Mouse (Mus musculus) myocyte (in vitro differentiated cells): Measurements from ENCODE around the gene Gm44790.

Experiments used
- E2F4 ChIP-seq: IDR thresholded peaks from one replicate; pipeline ENCODE4 v1.6.1; 2011; ENCODE audit warnings: mild to moderate bottlenecking, control low read depth, moderate library complexity; ENCODE audit not compliant: insufficient read depth
- MAX ChIP-seq: IDR thresholded peaks from one replicate; pipeline ENCODE4 v1.6.1; 2011; ENCODE audit warnings: low read depth, mild to moderate bottlenecking, control low read depth
- POLR2A ChIP-seq: IDR thresholded peaks from one replicate; pipeline ENCODE4 v1.6.1; 2011; ENCODE audit warnings: low read depth, mild to moderate bottlenecking, control low read depth, moderate library complexity; ENCODE audit not compliant: insufficient read length
- TCF3 ChIP-seq: IDR thresholded peaks from one replicate; pipeline ENCODE4 v1.6.1; 2011; ENCODE audit warnings: low read depth, control low read depth; ENCODE audit not compliant: insufficient read length
- USF1 ChIP-seq: IDR thresholded peaks from one replicate; pipeline ENCODE4 v1.6.1; 2011; ENCODE audit warnings: low read depth, mild to moderate bottlenecking, control low read depth, moderate library complexity

DNA sequence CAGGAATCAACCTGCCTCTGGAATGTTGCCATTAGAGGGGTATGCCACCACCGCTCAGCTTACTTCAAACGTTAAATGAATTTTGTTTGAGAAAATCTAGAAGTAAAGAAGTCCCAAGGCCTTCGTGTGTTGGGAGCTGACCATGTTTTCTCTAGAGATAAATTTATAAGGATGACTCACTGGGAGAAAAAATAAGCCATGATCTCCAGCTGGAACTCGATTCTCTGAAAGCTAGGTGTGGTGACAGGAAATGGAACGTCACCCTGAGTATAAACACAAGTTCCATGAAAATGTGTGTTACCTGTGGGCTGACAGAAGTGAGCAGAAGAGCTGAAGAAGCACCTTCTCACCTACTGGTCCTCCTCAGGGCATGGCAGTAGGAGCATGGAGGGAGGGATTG, 50.5 kb downstream of the Gm44790 start:
- TF ChIP-seq POLR2A (no peak), MAX (no peak), TCF3 (no peak), USF1 (no peak), E2F4 (no peak)
